Mouse (Mus musculus) kidney, adult 2 months (tissue): Measurements from ENCODE around the gene Gys1. TPM values are rescaled to one million over a fixed set of nuclear protein-coding genes. Genes with fewer than 3 reads are reported as not detected.
"Not testable (repeated sequence)": the region's sequence is repeated elsewhere in the genome, so short reads cannot be mapped to it uniquely, and the experiment has no call there.

Experiments used
- DNase-seq: peaks from one replicate; pipeline ENCODE4 v3.0.0; 2021
- H3K27ac ChIP-seq: fragments of 200-500 bp; 2 replicates; pipeline ENCODE4 v1.5.1; 2012; ENCODE audit warnings: low read depth, low read length, control low read depth, inconsistent platforms; ENCODE audit not compliant: insufficient read depth
- H3K27me3 ChIP-seq: fragments of 200-500 bp; replicated peaks from 2 replicates; pipeline ENCODE4 v1.6.1; 2012; ENCODE audit warnings: mild to moderate bottlenecking, moderate library complexity, low read length, inconsistent platforms; ENCODE audit not compliant: control insufficient read depth, insufficient read depth
- H3K36me3 ChIP-seq: fragments of 200-500 bp; 2 replicates; pipeline ENCODE4 v1.6.1; 2012; ENCODE audit warnings: mild to moderate bottlenecking, moderate library complexity, low read length, inconsistent platforms; ENCODE audit not compliant: control insufficient read depth, insufficient read depth
- H3K4me1 ChIP-seq: fragments of 200-500 bp; 2 replicates; pipeline ENCODE4 v1.6.1; 2011; ENCODE audit warnings: low read length; ENCODE audit not compliant: control insufficient read depth, insufficient read depth
- H3K4me3 ChIP-seq: fragments of 200-500 bp; 2 replicates; pipeline ENCODE4 v1.5.1; 2011; ENCODE audit warnings: mild to moderate bottlenecking, low read depth, low read length, control low read depth; ENCODE audit not compliant: insufficient read depth
- CTCF ChIP-seq: fragments of 200-500 bp; conservative IDR thresholded peaks from 2 replicates; pipeline ENCODE4 v1.5.1; 2011; ENCODE audit warnings: low read depth, mild to moderate bottlenecking, control low read depth, low read length, moderate library complexity, mixed read lengths; ENCODE audit not compliant: insufficient read depth, insufficient read length
- POLR2A ChIP-seq: fragments of 200-500 bp; IDR thresholded peaks from one replicate; pipeline ENCODE4 v1.6.1; 2011; ENCODE audit warnings: low read depth, low read length, control low read depth
- WGBS: fragments of 180-500 bp; shearing (Covaris S2); methylation state at CpG from one replicate; pipeline ENCODE4 v1.1.7; 2018; 5-methylcytosine and 5-hydroxymethylcytosine counted together
- polyA plus RNA-seq: library from polyadenylated mRNA; depleted of rRNA; stranded (reverse); fragments of >200 nt; gene quantifications from 2 replicates; pipeline ENCODE4 v1.2.3, GENCODE M21; 2012; rRNA removed

The Gys1 gene
- polyA plus RNA-seq, result 57.4 and 61.2 TPM in 2 replicates

- peak within 1 kb of the TSS; percentile 85 for H3K27ac ChIP-seq
- DNase-seq, result peak; percentile 100
- H3K36me3 ChIP-seq, result no peaks in the 10 kb centered on the region
- under 1% methylated on average over 45 of the region's 45 CpGs for WGBS
- peak; percentile 81 for TF ChIP-seq CTCF
- TF ChIP-seq POLR2A, result peak; percentile 46
- H3K27me3 ChIP-seq, result no peaks in the 10 kb centered on the region
- H3K4me3 ChIP-seq, result peak within 1 kb of the TSS; percentile 87
- H3K4me1 ChIP-seq, result peaks cover 12% of the 10 kb centered on the region
Observed at GRCm38 (mm10) chr7:45434203-45435015, at the start of gene Gys1. Gys1 (plus strand) TSS chr7:45434844.

- H3K27me3 ChIP-seq, result no peaks in the 10 kb centered on the region
- no peak overlapping the region for H3K4me3 ChIP-seq
- no peak for DNase-seq
- no peaks in the 10 kb centered on the region for H3K4me1 ChIP-seq
- peaks cover 20% of the 10 kb centered on the region for H3K36me3 ChIP-seq
- WGBS, result 87% methylated on average over 3 of the region's 3 CpGs
- no peak overlapping the region for H3K27ac ChIP-seq
- TF ChIP-seq POLR2A (no peak), CTCF (0 out of 2 replicates have a peak, but pooled peaks have one; percentile 11)
Observed at GRCm38 (mm10) chr7:45386077-45386476, 48.6 kb upstream of the Gys1 start.

- H3K4me1 ChIP-seq, result peaks cover 8% of the 10 kb centered on the region; the same call in 1 of the 2 replicates
- TF ChIP-seq POLR2A (no peak), CTCF (no peak)
- DNase-seq, result no peak
- H3K36me3 ChIP-seq, result peaks cover 4% of the 10 kb centered on the region; the same call in 1 of the 2 replicates
- H3K4me3 ChIP-seq, result peak overlapping the region; percentile 75
- H3K27me3 ChIP-seq, result no peaks in the 10 kb centered on the region
- under 1% methylated on average over 17 of the region's 20 CpGs for WGBS
- peak overlapping the region; percentile 63 for H3K27ac ChIP-seq
Observed at GRCm38 (mm10) chr7:45395129-45395541, 39.5 kb upstream of the Gys1 start.

- WGBS, result under 1% methylated on average over 60 of the region's 60 CpGs
- Histone ChIP-seq H3K36me3 (no peaks in the 10 kb centered on the region; the same call in 1 of the 2 replicates), H3K4me1 (peaks cover 8% of the 10 kb centered on the region; the same call in 1 of the 2 replicates), H3K27me3 (no peaks in the 10 kb centered on the region), H3K27ac (peak within 1 kb of the TSS; percentile 63), H3K4me3 (peak within 1 kb of the TSS; percentile 75)
- TF ChIP-seq CTCF (no peak), POLR2A (peak; percentile 92)
- DNase-seq, result peak; percentile 100
Observed at GRCm38 (mm10) chr7:45395578-45396336, 38.9 kb upstream of the Gys1 start, which contains the start of gene Snrnp70. Snrnp70 (minus strand) TSS chr7:45395742.

- H3K27ac ChIP-seq, result peak overlapping the region; percentile 50; the same call in 1 of the 2 replicates
- not testable (repeated sequence) for H3K36me3 ChIP-seq, DNase-seq
Observed at GRCm38 (mm10) chr7:45396337-45396775, 38.3 kb upstream of the Gys1 start.

GRCm38 (mm10) chr7:45396787-45397186 lies 37.9 kb upstream of the Gys1 start:
- 60% methylated on average over 2 of the region's 2 CpGs for WGBS
- H3K27me3 ChIP-seq, result no peaks in the 10 kb centered on the region
- TF ChIP-seq CTCF (no peak), POLR2A (no peak)
- H3K27ac ChIP-seq, result no peak overlapping the region
- no peaks in the 10 kb centered on the region for H3K36me3 ChIP-seq
- peaks cover 8% of the 10 kb centered on the region; the same call in 1 of the 2 replicates for H3K4me1 ChIP-seq
- no peak for DNase-seq
- H3K4me3 ChIP-seq, result no peak overlapping the region

More at GRCm38 (mm10) chr7:45396337-45396775, 38.3 kb upstream of the Gys1 start:
- not testable (repeated sequence) for H3K4me1 ChIP-seq, H3K27me3 ChIP-seq
- under 1% methylated on average over 3 of the region's 3 CpGs for WGBS
- peak overlapping the region; percentile 59 for H3K4me3 ChIP-seq
